ENCODE assay signal across 8 mouse cellular contexts in genomic region chr17:69439571-69440480, GRCm38 (mm10). TPM values are rescaled to one million over a fixed set of nuclear protein-coding genes. Genes with fewer than 3 reads are reported as not detected.
DNase-seq lines count a peak whose midpoint lies in the region; ATAC-seq and TF ChIP-seq lines count a peak whose summit lies in the region.

No protein-coding gene starts in this region.

- H3K4me1 ChIP-seq in kidney, embryonic 14.5 days (ENCODE audit: control insufficient read depth, insufficient read depth, low read length), result peaks cover 6% of the 10 kb centered on the region; the same call in 1 of the 2 replicates
- H3K4me1 ChIP-seq in forebrain, embryonic 10.5 days, result peaks cover 19% of the 10 kb centered on the region
- no peaks in the 10 kb centered on the region for H3K4me1 ChIP-seq in hindbrain, postnatal 0 days (ENCODE audit: insufficient read depth, low read length)
- H3K4me1 ChIP-seq in limb, embryonic 14.5 days (ENCODE audit: control insufficient read depth, insufficient read depth, low read length), result no peaks in the 10 kb centered on the region

- 1% methylated on average over 49 of the region's 52 CpGs for WGBS in kidney, embryonic 14.5 days
- under 1% methylated on average over 51 of the region's 52 CpGs for WGBS in forebrain, embryonic 10.5 days
- under 1% methylated on average over 50 of the region's 52 CpGs for WGBS in hindbrain, postnatal 0 days
- WGBS in limb, embryonic 14.5 days, result 1% methylated on average over 47 of the region's 52 CpGs

- H3K4me3 ChIP-seq in kidney, embryonic 14.5 days (ENCODE audit: low read length), result peak overlapping the region; percentile 27
- peak overlapping the region; percentile 53 for H3K4me3 ChIP-seq in forebrain, embryonic 10.5 days
- peak overlapping the region; percentile 59 for H3K4me3 ChIP-seq in hindbrain, postnatal 0 days (ENCODE audit: low read length)
- peak overlapping the region; percentile 33 for H3K4me3 ChIP-seq in limb, embryonic 14.5 days (replicated peaks; ENCODE audit: low read length)

- TF ChIP-seq CTCF in hindbrain, postnatal 0 days (IDR thresholded peaks at IDR 0.05; ENCODE audit: low read depth), result no peak

- H3K27me3 ChIP-seq in kidney, embryonic 14.5 days (ENCODE audit: control insufficient read depth, insufficient read depth, low read length), result peaks cover 33% of the 10 kb centered on the region
- peaks cover 57% of the 10 kb centered on the region for H3K27me3 ChIP-seq in forebrain, embryonic 10.5 days (ENCODE audit: poor library complexity, severe bottlenecking)
- H3K27me3 ChIP-seq in hindbrain, postnatal 0 days (ENCODE audit: insufficient read depth, low read length), result peaks cover 17% of the 10 kb centered on the region
- H3K27me3 ChIP-seq in limb, embryonic 14.5 days (ENCODE audit: control insufficient read depth, insufficient read depth, low read length), result peaks cover 43% of the 10 kb centered on the region

- no peak for TF ChIP-seq POLR2A in limb, embryonic 14.5 days (IDR thresholded peaks at IDR 0.05; ENCODE audit: borderline replicate concordance, extremely low read depth, insufficient read depth, insufficient read length)

- H3K36me3 ChIP-seq in kidney, embryonic 14.5 days (ENCODE audit: control insufficient read depth, insufficient read depth, low read length), result no peaks in the 10 kb centered on the region
- no peaks in the 10 kb centered on the region for H3K36me3 ChIP-seq in forebrain, embryonic 10.5 days (replicated peaks)
- H3K36me3 ChIP-seq in hindbrain, postnatal 0 days (ENCODE audit: insufficient read depth, low read length), result no peaks in the 10 kb centered on the region
- H3K36me3 ChIP-seq in limb, embryonic 14.5 days (ENCODE audit: control insufficient read depth, insufficient read depth, low read length), result no peaks in the 10 kb centered on the region

- no peaks in the 10 kb centered on the region for H3K9me3 ChIP-seq in kidney, embryonic 14.5 days (ENCODE audit: control insufficient read depth, low read length)
- H3K9me3 ChIP-seq in forebrain, embryonic 10.5 days, result no peaks in the 10 kb centered on the region
- H3K9me3 ChIP-seq in hindbrain, postnatal 0 days (ENCODE audit: low read length), result no peaks in the 10 kb centered on the region
- no peaks in the 10 kb centered on the region for H3K9me3 ChIP-seq in limb, embryonic 14.5 days (ENCODE audit: control insufficient read depth, low read length)

- H3K27ac ChIP-seq in kidney, embryonic 14.5 days (ENCODE audit: low read depth, low read length), result no peak overlapping the region
- no peak overlapping the region for H3K27ac ChIP-seq in forebrain, embryonic 10.5 days
- H3K27ac ChIP-seq in hindbrain, postnatal 0 days, result no peak overlapping the region
- H3K27ac ChIP-seq in limb, embryonic 14.5 days (replicated peaks; ENCODE audit: low read depth, low read length), result no peak overlapping the region

- no peak overlapping the region for H3K9ac ChIP-seq in kidney, embryonic 14.5 days (ENCODE audit: low read depth, low read length)
- peak overlapping the region; percentile 45 for H3K9ac ChIP-seq in hindbrain, postnatal 0 days (replicated peaks; ENCODE audit: low read length)
- H3K9ac ChIP-seq in limb, embryonic 14.5 days (ENCODE audit: low read depth, low read length, severe bottlenecking), result no peak overlapping the region

- ATAC-seq in kidney, embryonic 14.5 days (ENCODE audit: low FRiP score, low TSS enrichment), result peak; percentile 63
- ATAC-seq in hindbrain, postnatal 0 days, result peak; percentile 72
- ATAC-seq in limb, embryonic 14.5 days (ENCODE audit: low FRiP score, low read depth), result 0 out of 2 replicates have a peak, but pooled peaks have one; percentile 30

- no peak for DNase-seq in kidney, adult 18-20 months
- peak; percentile 2 to 11 for DNase-seq in adrenal gland, postnatal 36 days
- no peak for DNase-seq in forebrain, embryonic 10.5 days (ENCODE audit: extremely low spot score, low spot score)
- DNase-seq in hindbrain, postnatal 0 days (ENCODE audit: low spot score), result peak; percentile 27
- DNase-seq in limb, embryonic 14.5 days (ENCODE audit: low spot score), result no peak
- DNase-seq in right cerebral cortex, adult 2 months (ENCODE audit: low spot score in 2 of 2), result peak; percentile 13 to 21
- no peak for DNase-seq in spleen, postnatal 36 days (ENCODE audit: low spot score in 2 of 2)

- peak overlapping the region; percentile 50 for H3K4me2 ChIP-seq in kidney, embryonic 14.5 days (replicated peaks; ENCODE audit: low read depth, low read length)
- H3K4me2 ChIP-seq in hindbrain, postnatal 0 days (ENCODE audit: low read depth, low read length), result peak overlapping the region; percentile 92
- peak overlapping the region; percentile 65 for H3K4me2 ChIP-seq in limb, embryonic 14.5 days (replicated peaks; ENCODE audit: low read depth, low read length, severe bottlenecking)

RNA-seq across cellular contexts. Expression of gene Akain1, which starts 0.7 kb away (rescaled TPM):
- polyA plus RNA-seq in kidney, embryonic 14.5 days (2014; fragmentation: Nextera tagmentation; extraction: Ambion mirVana), result not detected in 2 replicates
- not detected for total RNA-seq in adrenal gland, postnatal 36 days (2021)
- polyA plus RNA-seq in forebrain, embryonic 10.5 days (2016; fragmentation: Nextera tagmentation; extraction: Ambion mirVana), result not detected in 2 replicates
- 1.4 and 2.3 TPM in 2 replicates for total RNA-seq in hindbrain, postnatal 0 days (2014; rRNA removed)
- polyA plus RNA-seq in hindbrain, postnatal 0 days (2015; fragmentation: Nextera tagmentation; extraction: Ambion mirVana), result 1.9 and 2.3 TPM in 2 replicates
- 0.03 TPM in 1 of 2 replicates, not detected in the other for polyA plus RNA-seq in limb, embryonic 14.5 days (2012; rRNA removed)
- polyA plus RNA-seq in limb, embryonic 14.5 days (2014; fragmentation: Nextera tagmentation; extraction: Ambion mirVana), result not detected in 2 replicates

RNA-seq across cellular contexts. Expression of gene Zbtb14, which starts 57.0 kb away (rescaled TPM):
- 13.9 and 25.6 TPM in 2 replicates for polyA plus RNA-seq in kidney, embryonic 14.5 days (2014; fragmentation: Nextera tagmentation; extraction: Ambion mirVana)
- 10 to 100 TPM; 14.5 to 17.4 TPM for total RNA-seq in adrenal gland, postnatal 36 days (2021)
- 34.4 and 36.2 TPM in 2 replicates for polyA plus RNA-seq in forebrain, embryonic 10.5 days (2016; fragmentation: Nextera tagmentation; extraction: Ambion mirVana)
- 19.2 and 22.2 TPM in 2 replicates for total RNA-seq in hindbrain, postnatal 0 days (2014; rRNA removed)
- polyA plus RNA-seq in hindbrain, postnatal 0 days (2015; fragmentation: Nextera tagmentation; extraction: Ambion mirVana), result 19.5 and 20.5 TPM in 2 replicates
- 12.7 and 13.1 TPM in 2 replicates for polyA plus RNA-seq in limb, embryonic 14.5 days (2012; rRNA removed)
- polyA plus RNA-seq in limb, embryonic 14.5 days (2014; fragmentation: Nextera tagmentation; extraction: Ambion mirVana), result 17.7 and 19.4 TPM in 2 replicates

Comparison
In these comparisons a context has a peak if more than half of its experiments do, and no peak if none do; other contexts are left out.
1. DNase-seq: peak in adrenal gland, postnatal 36 days (2 of 2), hindbrain, postnatal 0 days (single experiment) and right cerebral cortex, adult 2 months (2 of 2); none in kidney, adult 18-20 months (single experiment), forebrain, embryonic 10.5 days (single experiment), limb, embryonic 14.5 days (single experiment) and spleen, postnatal 36 days (0 of 2).
2. Peak in every context shown above with its lines, with median percentiles within 50 percentile points of each other: ATAC-seq, H3K4me2 ChIP-seq and H3K4me3 ChIP-seq.